Mouse (Mus musculus) hindbrain, embryonic 10.5 days (tissue): ENCODE results near the gene Mtx3. TPM values are rescaled to one million over a fixed set of nuclear protein-coding genes. Genes with fewer than 3 reads are reported as not detected.

Experiments used
- DNase-seq: peaks from one replicate; pipeline ENCODE4 v3.0.0-alpha.2; 2017; ENCODE audit warnings: low spot score
- H3K27ac ChIP-seq: fragments of 300-500 bp; sonication (generic); 2 replicates; pipeline ENCODE4 v1.5.1; 2016; ENCODE audit warnings: mild to moderate bottlenecking, moderate library complexity
- H3K27me3 ChIP-seq: fragments of 300-500 bp; sonication (generic); 2 replicates; pipeline ENCODE4 v1.6.1; 2016; ENCODE audit warnings: mild to moderate bottlenecking; ENCODE audit not compliant: poor library complexity, insufficient read depth, severe bottlenecking
- H3K36me3 ChIP-seq: fragments of 300-500 bp; sonication (generic); 2 replicates; pipeline ENCODE4 v1.6.1; 2016; ENCODE audit warnings: mild to moderate bottlenecking, moderate library complexity
- H3K4me1 ChIP-seq: fragments of 300-500 bp; sonication (generic); replicated peaks from 2 replicates; pipeline ENCODE4 v1.6.1; 2016; ENCODE audit warnings: mild to moderate bottlenecking
- H3K4me3 ChIP-seq: fragments of 300-500 bp; sonication (generic); 2 replicates; pipeline ENCODE4 v1.5.1; 2016; ENCODE audit warnings: mild to moderate bottlenecking, moderate library complexity
- H3K9me3 ChIP-seq: fragments of 300-500 bp; sonication (generic); 2 replicates; pipeline ENCODE4 v1.6.1; 2016; ENCODE audit warnings: mild to moderate bottlenecking, moderate library complexity
- WGBS: fragments of 180-500 bp; shearing (Covaris S2); methylation state at CpG from one replicate; pipeline ENCODE4 v1.1.7; 2016; 5-methylcytosine and 5-hydroxymethylcytosine counted together
- polyA plus RNA-seq: library from polyadenylated mRNA; unstranded; fragments of >200 nt; fragmentation: Nextera tagmentation; extraction: Ambion mirVana; gene quantifications from 2 replicates; pipeline ENCODE4 v1.2.1, GENCODE M21; 2016

The Mtx3 gene
- polyA plus RNA-seq, 1 experiment from 2014 or later, result 2.8 TPM

GRCm38 (mm10) chr13:92855901-92856300, 11.3 kb downstream of the Mtx3 start:
- H3K4me1 ChIP-seq, result no peaks in the 10 kb centered on the region
- H3K27ac ChIP-seq, result no peak overlapping the region
- H3K36me3 ChIP-seq, result peaks cover 42% of the 10 kb centered on the region
- no peak overlapping the region for H3K4me3 ChIP-seq
- no peak for DNase-seq
- WGBS, result 70% methylated on average over 4 of the region's 4 CpGs
- H3K9me3 ChIP-seq, result no peaks in the 10 kb centered on the region
- no peaks in the 10 kb centered on the region for H3K27me3 ChIP-seq

- Histone ChIP-seq H3K27ac (no peak overlapping the region), H3K4me3 (no peak overlapping the region), H3K27me3 (no peaks in the 10 kb centered on the region), H3K4me1 (no peaks in the 10 kb centered on the region), H3K36me3 (peaks cover 20% of the 10 kb centered on the region), H3K9me3 (no peaks in the 10 kb centered on the region)
- DNase-seq, result no peak
- WGBS, result 89% methylated on average over 5 of the region's 5 CpGs
Measured at GRCm38 (mm10) chr13:92858808-92859207, 14.2 kb downstream of the Mtx3 start.

GRCm38 (mm10) chr13:92859959-92860358, 15.4 kb downstream of the Mtx3 start:
- Histone ChIP-seq H3K36me3 (peaks cover 8% of the 10 kb centered on the region), H3K4me1 (no peaks in the 10 kb centered on the region), H3K9me3 (no peaks in the 10 kb centered on the region), H3K4me3 (no peak overlapping the region), H3K27me3 (no peaks in the 10 kb centered on the region), H3K27ac (no peak overlapping the region)
- no peak for DNase-seq
- 77% methylated on average over 4 of the region's 4 CpGs for WGBS

- Histone ChIP-seq H3K4me1 (no peaks in the 10 kb centered on the region), H3K36me3 (no peaks in the 10 kb centered on the region), H3K27ac (no peak overlapping the region), H3K27me3 (no peaks in the 10 kb centered on the region), H3K4me3 (no peak overlapping the region), H3K9me3 (no peaks in the 10 kb centered on the region)
- no peak for DNase-seq
- 73% methylated on average over 7 of the region's 7 CpGs for WGBS
Measured at GRCm38 (mm10) chr13:92865358-92865757, 20.8 kb downstream of the Mtx3 start.

GRCm38 (mm10) chr13:92866680-92867079, 22.1 kb downstream of the Mtx3 start:
- no peaks in the 10 kb centered on the region for H3K27me3 ChIP-seq
- H3K4me3 ChIP-seq, result no peak overlapping the region
- DNase-seq, result no peak
- H3K27ac ChIP-seq, result no peak overlapping the region
- no peaks in the 10 kb centered on the region for H3K36me3 ChIP-seq
- H3K9me3 ChIP-seq, result no peaks in the 10 kb centered on the region
- H3K4me1 ChIP-seq, result no peaks in the 10 kb centered on the region
- WGBS, result 77% methylated on average over 1 of the region's 1 CpGs

GRCm38 (mm10) chr13:92879514-92879913, 35.0 kb downstream of the Mtx3 start:
- no peaks in the 10 kb centered on the region for H3K27me3 ChIP-seq
- H3K27ac ChIP-seq, result no peak overlapping the region
- H3K4me3 ChIP-seq, result no peak overlapping the region
- no peaks in the 10 kb centered on the region for H3K36me3 ChIP-seq
- WGBS, result 82% methylated on average over 4 of the region's 4 CpGs
- H3K9me3 ChIP-seq, result no peaks in the 10 kb centered on the region
- no peak for DNase-seq
- H3K4me1 ChIP-seq, result peaks cover 6% of the 10 kb centered on the region; the same call in 1 of the 2 replicates

GRCm38 (mm10) chr13:92879933-92880332, 35.4 kb downstream of the Mtx3 start:
- no peaks in the 10 kb centered on the region for H3K9me3 ChIP-seq
- no peak overlapping the region for H3K4me3 ChIP-seq
- no peaks in the 10 kb centered on the region for H3K36me3 ChIP-seq
- peaks cover 6% of the 10 kb centered on the region; the same call in 1 of the 2 replicates for H3K4me1 ChIP-seq
- no peak overlapping the region for H3K27ac ChIP-seq
- no peaks in the 10 kb centered on the region for H3K27me3 ChIP-seq
- WGBS, result 74% methylated on average over 9 of the region's 9 CpGs
- DNase-seq, result no peak

GRCm38 (mm10) chr13:92880589-92880988, 36.0 kb downstream of the Mtx3 start:
- peaks cover 6% of the 10 kb centered on the region; the same call in 1 of the 2 replicates for H3K4me1 ChIP-seq
- no peak overlapping the region for H3K4me3 ChIP-seq
- H3K36me3 ChIP-seq, result no peaks in the 10 kb centered on the region
- DNase-seq, result no peak
- H3K27ac ChIP-seq, result no peak overlapping the region
- no peaks in the 10 kb centered on the region for H3K9me3 ChIP-seq
- no peaks in the 10 kb centered on the region for H3K27me3 ChIP-seq

GRCm38 (mm10) chr13:92882271-92882985, 37.9 kb downstream of the Mtx3 start:
- WGBS, result 87% methylated on average over 9 of the region's 9 CpGs
- no peaks in the 10 kb centered on the region for H3K36me3 ChIP-seq
- H3K27ac ChIP-seq, result no peak overlapping the region
- DNase-seq, result no peak
- 0 out of 2 replicates have a peak, but pooled peaks cover 2% of the 10 kb centered on the region for H3K9me3 ChIP-seq
- no peaks in the 10 kb centered on the region for H3K27me3 ChIP-seq
- H3K4me1 ChIP-seq, result peaks cover 6% of the 10 kb centered on the region; the same call in 1 of the 2 replicates
- no peak overlapping the region for H3K4me3 ChIP-seq

- DNase-seq, result no peak
- WGBS, result 86% methylated on average over 7 of the region's 7 CpGs
- H3K36me3 ChIP-seq, result no peaks in the 10 kb centered on the region
- no peak overlapping the region for H3K27ac ChIP-seq
- 0 out of 2 replicates have a peak, but pooled peaks cover 2% of the 10 kb centered on the region for H3K9me3 ChIP-seq
- H3K4me3 ChIP-seq, result no peak overlapping the region
- peaks cover 6% of the 10 kb centered on the region; the same call in 1 of the 2 replicates for H3K4me1 ChIP-seq
- no peaks in the 10 kb centered on the region for H3K27me3 ChIP-seq
Measured at GRCm38 (mm10) chr13:92882986-92883720, 38.6 kb downstream of the Mtx3 start.

- Histone ChIP-seq H3K27ac (no peak overlapping the region), H3K27me3 (no peaks in the 10 kb centered on the region), H3K36me3 (no peaks in the 10 kb centered on the region), H3K9me3 (0 out of 2 replicates have a peak, but pooled peaks cover 2% of the 10 kb centered on the region), H3K4me3 (no peak overlapping the region), H3K4me1 (peaks cover 6% of the 10 kb centered on the region; the same call in 1 of the 2 replicates)
- 91% methylated on average over 1 of the region's 1 CpGs for WGBS
- no peak for DNase-seq
Measured at GRCm38 (mm10) chr13:92884206-92884605, 39.6 kb downstream of the Mtx3 start.

- no peak overlapping the region for H3K27ac ChIP-seq
- DNase-seq, result no peak
- no peak overlapping the region for H3K4me3 ChIP-seq
- H3K9me3 ChIP-seq, result 0 out of 2 replicates have a peak, but pooled peaks cover 2% of the 10 kb centered on the region
- 71% methylated on average over 1 of the region's 1 CpGs for WGBS
- no peaks in the 10 kb centered on the region for H3K36me3 ChIP-seq
- no peaks in the 10 kb centered on the region for H3K27me3 ChIP-seq
- peaks cover 4% of the 10 kb centered on the region; the same call in 1 of the 2 replicates for H3K4me1 ChIP-seq
Measured at GRCm38 (mm10) chr13:92884930-92885329, 40.4 kb downstream of the Mtx3 start.

- Histone ChIP-seq H3K9me3 (no peaks in the 10 kb centered on the region), H3K27ac (no peak overlapping the region), H3K27me3 (no peaks in the 10 kb centered on the region), H3K36me3 (no peaks in the 10 kb centered on the region), H3K4me3 (no peak overlapping the region), H3K4me1 (no peaks in the 10 kb centered on the region)
- WGBS, result 83% methylated on average over 6 of the region's 6 CpGs
- DNase-seq, result no peak
Measured at GRCm38 (mm10) chr13:92899087-92899486, 54.5 kb downstream of the Mtx3 start.
